Comparison of ENCODE assay signal across 8 mouse cellular contexts in the genomic region with DNA sequence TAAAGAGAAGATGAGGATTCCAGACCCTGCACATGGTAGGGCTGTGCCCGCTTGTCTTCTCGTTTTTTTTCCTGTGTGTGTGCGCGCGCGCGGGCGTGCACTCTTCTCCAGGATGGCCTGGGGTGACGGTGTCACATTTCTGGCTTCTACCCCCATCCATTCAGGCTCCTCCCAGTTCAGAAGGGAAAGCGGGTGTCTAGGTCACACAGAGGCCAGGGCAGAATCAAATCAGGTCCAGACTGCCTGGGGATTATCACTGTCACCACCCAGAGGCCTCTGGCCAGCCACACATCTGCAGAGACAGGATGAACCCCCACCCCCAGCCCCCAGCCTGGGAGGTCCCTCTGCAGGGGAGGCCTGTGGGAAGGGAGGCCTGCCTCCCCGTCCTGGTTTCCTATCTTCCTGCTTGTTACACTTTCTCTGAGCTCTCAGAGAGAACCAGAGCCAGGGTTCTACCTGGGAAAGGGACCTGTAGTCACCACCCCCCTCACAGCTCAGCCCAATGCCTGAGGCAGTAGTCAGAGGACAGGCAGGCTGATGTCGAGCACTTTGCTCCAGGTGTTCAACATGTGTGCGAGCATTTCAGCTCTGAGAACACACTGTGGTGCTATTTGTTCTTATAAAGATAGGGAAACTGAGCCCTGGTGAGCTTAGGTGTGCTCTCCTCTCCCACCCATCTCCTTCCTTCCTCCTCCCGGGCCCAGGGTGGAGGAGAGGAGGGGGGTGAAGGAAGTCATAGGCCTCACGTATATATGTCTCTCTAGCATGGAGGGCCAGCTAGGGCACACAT. TPM values are rescaled to one million over a fixed set of nuclear protein-coding genes. Genes with fewer than 3 reads are reported as not detected.
DNase-seq lines count a peak whose midpoint lies in the region; ATAC-seq lines count a peak whose summit lies in the region.

No protein-coding gene starts in this region.

- peak overlapping the region; percentile 79 for H3K4me2 ChIP-seq in liver, embryonic 11.5 days

- 14% methylated on average over 15 of the region's 15 CpGs for WGBS in liver, embryonic 11.5 days

- H3K9ac ChIP-seq in liver, embryonic 11.5 days (ENCODE audit: low read depth, low read length), result no peak overlapping the region

- DNase-seq in adrenal gland, adult 2 months, result peak; percentile 54
- no peak for DNase-seq in adrenal gland, postnatal 4 days (ENCODE audit: low spot score in 2 of 2)
- DNase-seq in adrenal gland, postnatal 36 days, result peak; percentile 18 to 37
- DNase-seq in heart, postnatal 4 days, result peak; percentile 56
- DNase-seq in liver, embryonic 11.5 days (ENCODE audit: low spot score), result peak; percentile 65
- no peak for DNase-seq in ovary, postnatal 14 days (ENCODE audit: low spot score)

- H3K4me3 ChIP-seq in liver, embryonic 11.5 days (ENCODE audit: low read depth, low read length), result no peak overlapping the region; the same call in 1 of the 2 replicates

- peaks cover 48% of the 10 kb centered on the region for H3K4me1 ChIP-seq in liver, embryonic 11.5 days (replicated peaks; ENCODE audit: control insufficient read depth, insufficient read depth, low read length)

- ATAC-seq in liver, embryonic 11.5 days (replicated peaks; ENCODE audit: low FRiP score), result peak; percentile 30; the same call in 1 of the 2 replicates
- ATAC-seq in cerebellum, adult (ENCODE audit: insufficient number of reproducible peaks, low FRiP score, low TSS enrichment), result no peak
- ATAC-seq in activated CD4-positive, CD25-positive, alpha-beta regulatory T cell, adult 4 months, result no peak

- H3K36me3 ChIP-seq in liver, embryonic 11.5 days (ENCODE audit: control insufficient read depth, insufficient read depth, low read length), result peaks cover 2% of the 10 kb centered on the region; the same call in 1 of the 2 replicates

- H3K27me3 ChIP-seq in liver, embryonic 11.5 days (replicated peaks; ENCODE audit: control insufficient read depth, insufficient read depth, low read length), result peaks cover 92% of the 10 kb centered on the region

- no peaks in the 10 kb centered on the region for H3K9me3 ChIP-seq in liver, embryonic 11.5 days (ENCODE audit: control insufficient read depth, low read length)

- H3K27ac ChIP-seq in liver, embryonic 11.5 days (ENCODE audit: low read depth, low read length), result peak overlapping the region; percentile 21; the same call in 1 of the 2 replicates

RNA-seq across cellular contexts. Expression of gene Tmem200b, which starts 2.7 kb away (rescaled TPM):
- total RNA-seq in adrenal gland, adult 2 months (2021), result 10 to 100 TPM in 1 of 2 experiments, 1 to 10 TPM in 1; 5.4 to 13.3 TPM
- polyA plus RNA-seq in adrenal gland, adult 2 months (2012; rRNA removed), result 26.5 and 29.1 TPM in 2 replicates
- 10 to 100 TPM; 12.9 to 14.4 TPM for total RNA-seq in adrenal gland, postnatal 4 days (2021)
- 1 to 10 TPM; 8.8 to 9.7 TPM for total RNA-seq in adrenal gland, postnatal 36 days (2021)
- 10 to 100 TPM in 1 of 2 experiments, 1 to 10 TPM in 1; 9.4 to 12.8 TPM for total RNA-seq in heart, postnatal 4 days (2021)
- polyA plus RNA-seq in liver, embryonic 11.5 days (2014; fragmentation: Nextera tagmentation; extraction: Ambion mirVana), result 0.78 and 1.2 TPM in 2 replicates
- not detected for polyA plus RNA-seq in activated CD4-positive, CD25-positive, alpha-beta regulatory T cell, adult 4 months (2017; shearing (Covaris generic))

RNA-seq across cellular contexts. Expression of gene Srsf4, which starts 45.5 kb away (rescaled TPM):
- total RNA-seq in adrenal gland, adult 2 months (2021), result 10 to 100 TPM; 55.9 to 70.2 TPM
- 21.6 and 23.9 TPM in 2 replicates for polyA plus RNA-seq in adrenal gland, adult 2 months (2012; rRNA removed)
- total RNA-seq in adrenal gland, postnatal 4 days (2021), result 10 to 100 TPM; 89.0 to 93.6 TPM
- 10 to 100 TPM; 59.3 to 63.3 TPM for total RNA-seq in adrenal gland, postnatal 36 days (2021)
- total RNA-seq in heart, postnatal 4 days (2021), result 10 to 100 TPM; 73.2 to 76.8 TPM
- 113 and 118 TPM in 2 replicates for polyA plus RNA-seq in liver, embryonic 11.5 days (2014; fragmentation: Nextera tagmentation; extraction: Ambion mirVana)
- 10 to 100 TPM; 10.8 to 12.2 TPM for polyA plus RNA-seq in activated CD4-positive, CD25-positive, alpha-beta regulatory T cell, adult 4 months (2017; shearing (Covaris generic))

Comparison
In these comparisons a context has a peak if more than half of its experiments do, and no peak if none do; other contexts are left out.
1. DNase-seq: peak in adrenal gland, adult 2 months (single experiment), adrenal gland, postnatal 36 days (2 of 2), heart, postnatal 4 days (single experiment) and liver, embryonic 11.5 days (single experiment); none in adrenal gland, postnatal 4 days (0 of 2) and ovary, postnatal 14 days (single experiment).